Mouse (Mus musculus) c-Kit-positive CD71-negative TER-119-negative erythroid progenitor cells, embryonic 14.5 days (primary cell): ENCODE data around the gene Prkag2.
"Not testable (repeated sequence)": the region's sequence is repeated elsewhere in the genome, so short reads cannot be mapped to it uniquely, and the experiment has no call there.

Experiments used
- DNase-seq: peaks from one replicate; pipeline ENCODE4 v3.0.0-alpha.2; 2013; ENCODE audit warnings: low read depth

Prkag2 gene

DNA sequence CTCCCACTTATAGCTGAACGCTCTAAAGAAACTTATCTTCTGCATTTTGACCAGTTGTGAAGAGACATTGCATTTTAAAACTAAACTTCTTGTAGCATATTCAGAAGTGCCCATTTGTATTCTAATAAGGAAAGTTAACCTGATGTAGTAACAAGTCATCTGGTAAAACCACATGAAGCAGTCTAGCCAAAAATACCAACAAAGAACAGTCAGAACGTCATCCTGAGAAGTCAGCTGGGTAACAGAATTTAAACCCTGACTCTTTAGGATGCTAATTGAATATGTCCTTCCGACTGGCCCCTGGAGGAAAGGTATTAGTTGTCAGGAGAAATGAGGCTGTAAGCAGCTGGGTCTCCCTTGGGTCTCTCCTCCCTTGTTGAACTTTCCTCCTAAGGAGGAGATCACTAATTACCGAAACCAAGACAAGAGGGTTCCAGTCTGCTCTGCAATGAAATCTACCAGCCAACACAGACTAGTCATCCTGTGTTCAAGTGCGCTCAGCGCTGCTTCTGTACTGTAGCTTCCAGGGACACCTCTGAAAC is 276.5 kb downstream of the Prkag2 start:
- no peak for DNase-seq

DNA sequence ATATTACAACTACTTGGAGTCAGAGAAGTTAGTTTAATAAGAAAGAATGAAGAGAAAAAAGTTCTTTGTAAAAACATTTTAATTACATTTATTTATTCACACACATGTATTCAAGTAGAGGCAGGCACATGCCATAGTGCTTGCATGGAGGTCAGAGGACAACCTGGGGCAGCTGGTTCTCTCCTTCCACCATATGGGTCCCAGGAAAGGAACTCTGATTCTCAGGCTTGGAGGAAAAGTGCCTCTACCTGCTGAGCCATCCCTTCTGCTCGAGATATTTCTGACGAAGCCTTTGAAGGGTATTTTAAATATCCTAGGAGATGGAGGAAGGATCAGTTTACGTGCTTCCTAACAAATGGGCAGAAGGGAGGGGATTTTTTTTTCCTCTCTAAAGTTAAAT is 277.7 kb downstream of the Prkag2 start:
- DNase-seq, result no peak

DNA sequence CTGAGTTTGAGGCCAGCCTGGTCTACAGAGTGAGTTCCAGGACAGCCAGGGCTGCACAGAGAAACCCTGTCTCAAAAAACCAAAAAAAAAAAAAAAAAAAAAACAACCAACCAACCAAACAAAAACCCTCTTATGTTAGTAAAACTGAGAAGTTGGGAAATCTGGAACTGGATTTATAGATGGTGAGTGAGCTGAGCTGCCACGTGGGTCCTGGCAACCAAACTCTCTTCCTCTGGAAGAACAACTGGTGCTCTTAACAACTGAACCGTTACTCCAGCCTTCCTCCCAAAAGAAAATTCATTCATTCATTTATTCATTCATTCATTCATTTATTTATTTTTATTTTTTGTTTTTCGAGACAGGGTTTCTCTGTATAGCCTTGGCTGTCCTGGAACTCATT is 278.2 kb downstream of the Prkag2 start:
- DNase-seq, result not testable (repeated sequence)

DNA sequence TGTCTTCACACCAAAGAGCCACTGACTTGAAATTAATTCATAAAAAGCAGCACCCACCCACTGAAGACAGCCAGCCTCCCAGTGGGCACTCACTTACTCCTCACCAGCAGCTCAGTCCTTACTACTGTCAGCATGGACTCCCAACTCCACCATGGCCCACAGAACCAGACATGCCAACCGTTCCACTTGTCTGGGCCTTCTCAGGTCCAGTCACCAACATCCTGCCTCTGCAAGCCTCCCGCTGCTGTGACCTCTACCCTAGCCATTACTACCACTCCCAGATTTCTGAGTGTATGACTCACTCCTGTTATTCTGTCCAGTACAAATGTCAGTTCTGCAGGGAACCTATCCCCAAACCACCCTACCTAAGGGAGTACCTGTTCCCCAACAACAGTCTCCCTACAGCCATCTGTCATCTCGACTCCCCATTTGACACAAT is 279.0 kb downstream of the Prkag2 start:
- no peak for DNase-seq

DNA sequence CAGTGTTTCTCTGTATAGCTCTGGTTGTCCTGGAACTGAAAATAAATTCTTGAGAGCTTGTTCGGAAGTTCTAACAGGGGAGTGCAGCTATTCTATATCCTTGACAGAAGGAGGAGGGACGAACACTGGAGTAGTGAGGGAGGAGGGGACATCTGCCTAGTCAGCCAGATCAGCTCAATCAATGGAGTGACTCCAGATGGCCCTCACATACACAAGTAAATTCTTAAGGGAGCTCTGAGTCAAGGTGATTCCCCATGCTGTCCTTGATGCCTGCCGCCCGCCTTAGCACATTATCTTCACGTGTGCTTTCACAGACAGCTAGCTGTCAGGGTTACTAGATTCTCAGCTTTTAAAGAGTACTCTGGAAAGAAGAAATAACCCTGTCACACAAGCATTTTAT is 279.8 kb downstream of the Prkag2 start:
- DNase-seq, result no peak

DNA sequence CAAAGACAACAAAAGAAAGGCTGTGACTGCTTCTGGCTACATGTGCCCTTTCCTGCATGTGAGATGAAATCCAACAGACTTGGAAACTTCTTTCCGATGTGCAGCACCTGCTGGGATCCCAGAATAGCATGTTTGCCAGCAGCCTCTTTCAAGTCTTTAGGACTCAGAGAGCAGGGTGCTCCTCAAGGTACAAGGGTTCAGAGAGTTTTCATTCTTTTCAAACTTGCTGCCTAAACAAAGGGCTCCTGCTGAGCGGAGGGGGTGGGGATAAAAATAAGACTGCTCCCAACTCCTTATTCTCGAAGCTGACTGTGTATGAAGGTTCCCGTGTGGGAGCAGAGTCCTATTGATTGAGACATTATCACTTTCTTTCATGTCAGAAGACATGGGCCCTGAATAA is 283.3 kb downstream of the Prkag2 start:
- no peak for DNase-seq

DNA sequence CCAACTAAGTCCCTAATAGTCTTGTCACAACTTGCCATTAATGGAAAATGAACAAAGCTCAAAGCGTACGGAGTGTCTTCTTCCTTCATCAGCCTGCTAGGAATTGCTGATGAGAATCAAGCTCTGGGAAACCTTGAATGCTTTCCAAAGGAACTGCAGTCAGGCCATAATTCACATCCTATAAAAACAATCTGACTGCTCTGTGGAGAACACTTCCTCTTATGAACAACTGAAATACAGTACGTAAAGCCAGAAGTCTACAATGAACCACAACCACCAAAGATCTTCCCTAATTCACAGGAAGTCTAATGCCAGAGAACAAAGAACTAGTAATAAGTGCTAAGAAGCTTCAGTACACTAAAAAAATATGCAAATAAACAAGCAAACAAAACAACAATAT is 286.5 kb downstream of the Prkag2 start:
- no peak for DNase-seq

DNA sequence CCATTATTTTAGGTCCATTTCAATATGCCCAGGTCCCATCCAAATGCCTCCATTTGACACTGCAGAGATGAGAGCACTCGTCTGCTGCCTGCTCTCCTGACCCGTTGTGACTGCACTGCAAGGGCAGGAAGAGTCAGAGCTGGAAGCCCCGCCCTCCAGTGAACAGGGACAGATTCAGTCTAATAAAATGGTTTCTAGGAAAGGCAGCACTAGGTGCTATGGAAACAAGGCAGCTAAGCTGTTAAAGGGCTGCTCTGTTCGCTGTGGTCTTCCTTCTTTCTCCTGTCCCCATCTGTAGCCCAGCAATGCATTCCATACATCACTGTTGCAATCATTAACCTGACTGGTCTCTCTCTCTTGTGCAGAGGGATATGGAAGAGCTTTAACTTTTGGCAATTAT is 287.4 kb downstream of the Prkag2 start:
- DNase-seq, result no peak
